7 mouse cellular contexts compared by ENCODE assay signal in genomic region chr10:20966090-20966489, GRCm38 (mm10). TPM values are rescaled to one million over a fixed set of nuclear protein-coding genes. Genes with fewer than 3 reads are reported as not detected.
DNase-seq lines count a peak whose midpoint lies in the region; ATAC-seq lines count a peak whose summit lies in the region.

No protein-coding gene starts in this region.

- H3K9ac ChIP-seq in intestine, embryonic 16.5 days (ENCODE audit: low read depth, low read length), result no peak overlapping the region
- H3K9ac ChIP-seq in midbrain, embryonic 13.5 days (replicated peaks), result no peak overlapping the region

- ATAC-seq in intestine, embryonic 16.5 days, result peak; percentile 59; the same call in 1 of the 2 replicates
- peak; percentile 82 for ATAC-seq in midbrain, embryonic 13.5 days

- H3K36me3 ChIP-seq in intestine, embryonic 16.5 days (ENCODE audit: control insufficient read depth, insufficient read depth, low read length), result 0 out of 2 replicates have a peak, but pooled peaks cover 3% of the 10 kb centered on the region
- peaks cover 70% of the 10 kb centered on the region for H3K36me3 ChIP-seq in midbrain, embryonic 13.5 days

- H3K9me3 ChIP-seq in intestine, embryonic 16.5 days (ENCODE audit: control insufficient read depth, low read length), result no peaks in the 10 kb centered on the region
- H3K9me3 ChIP-seq in midbrain, embryonic 13.5 days, result 0 out of 2 replicates have a peak, but pooled peaks cover 5% of the 10 kb centered on the region

- H3K4me1 ChIP-seq in intestine, embryonic 16.5 days (ENCODE audit: control insufficient read depth, insufficient read depth, low read length), result no peaks in the 10 kb centered on the region
- no peaks in the 10 kb centered on the region for H3K4me1 ChIP-seq in midbrain, embryonic 13.5 days (replicated peaks)

- H3K27me3 ChIP-seq in intestine, embryonic 16.5 days (replicated peaks; ENCODE audit: control insufficient read depth, insufficient read depth, low read length), result no peaks in the 10 kb centered on the region
- H3K27me3 ChIP-seq in midbrain, embryonic 13.5 days, result no peaks in the 10 kb centered on the region

- H3K27ac ChIP-seq in intestine, embryonic 16.5 days (ENCODE audit: low read length), result no peak overlapping the region
- no peak overlapping the region for H3K27ac ChIP-seq in midbrain, embryonic 13.5 days

- 39% methylated on average over 12 of the region's 12 CpGs for whole genome bisulfite sequencing in intestine, embryonic 16.5 days
- WGBS in midbrain, embryonic 13.5 days, result 48% methylated on average over 12 of the region's 12 CpGs

- peak; percentile 80 to 92 for DNase-seq in adrenal gland, adult (ENCODE audit: inconsistent age in 2 of 2, low spot score in 1 of 2)
- DNase-seq in cerebellum, postnatal 36 days, result peak; percentile 59 to 63
- DNase-seq in frontal cortex, postnatal 36 days (ENCODE audit: low spot score in 2 of 2), result peak; percentile 64 to 82
- peak; percentile 71 to 84 for DNase-seq in left cerebral cortex, postnatal 25 days (ENCODE audit: low spot score in 2 of 2)
- DNase-seq in spleen, adult 18-20 months, result peak; percentile 63 to 76

- H3K4me3 ChIP-seq in intestine, embryonic 16.5 days (ENCODE audit: low read length), result no peak overlapping the region
- H3K4me3 ChIP-seq in midbrain, embryonic 13.5 days (replicated peaks), result no peak overlapping the region

- intact Hi-C loops in left cerebral cortex, postnatal 25 days (cut with DNase I), result no loop called here

- H3K4me2 ChIP-seq in intestine, embryonic 16.5 days (ENCODE audit: low read depth, low read length), result no peak overlapping the region
- H3K4me2 ChIP-seq in midbrain, embryonic 13.5 days (replicated peaks), result no peak overlapping the region

RNA-seq across cellular contexts. Expression of gene Ahi1, which starts 13.7 kb away (rescaled TPM):
- polyA plus RNA-seq in intestine, embryonic 16.5 days (2015; fragmentation: Nextera tagmentation; extraction: Ambion mirVana), result 5.0 and 5.8 TPM in 2 replicates
- total RNA-seq in left cerebral cortex, postnatal 25 days (2021), result 100 to 1,000 TPM; 154 to 175 TPM
- polyA plus RNA-seq in midbrain, embryonic 13.5 days (2015; fragmentation: Nextera tagmentation; extraction: Ambion mirVana), result 58.1 and 67.4 TPM in 2 replicates
